ENCODE assay signal across 23 mouse cellular contexts in the genomic region with DNA sequence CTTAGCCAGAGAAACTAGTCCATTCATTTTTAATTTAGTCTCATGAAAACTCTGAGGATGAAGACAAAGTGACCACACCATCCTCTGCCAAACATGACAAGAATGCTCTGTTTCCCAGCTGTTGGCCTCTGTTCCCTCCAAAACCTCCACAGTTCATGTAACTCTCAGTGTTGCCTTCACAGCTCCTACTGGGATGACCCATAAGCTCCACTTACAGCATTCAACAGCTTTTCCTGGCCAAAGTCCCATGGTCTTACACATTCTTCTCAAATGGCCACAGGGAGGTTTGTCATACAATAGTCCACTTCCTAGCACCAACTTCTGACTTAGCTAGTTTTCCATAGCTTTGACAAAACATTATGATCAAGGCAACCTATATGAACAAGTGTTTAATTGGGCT.
DNase-seq lines count a peak whose midpoint lies in the region; ATAC-seq lines count a peak whose summit lies in the region.
"Had no signal": no experiment of that assay in that cellular context is flagged by ENCODE, and none has a peak within 500 bp of the region (broad histone marks: within the 10 kb centered on the region; RNA-seq: fewer than 3 reads in every experiment).

No protein-coding gene starts in this region.

- no peaks in the 10 kb centered on the region for H3K79me2 ChIP-seq in macrophage (ENCODE audit: inconsistent target)

- H3K4me3 ChIP-seq in macrophage (ENCODE audit: inconsistent target): no peak overlapping the region
- no peak overlapping the region for H3K4me3 ChIP-seq in hindbrain, embryonic 14.5 days (replicated peaks; ENCODE audit: low read length)
- H3K4me3 ChIP-seq: embryonic facial prominence, embryonic 13.5 days; embryonic facial prominence, embryonic 15.5 days; erythroblast, embryonic 14.5 days; forebrain, embryonic 10.5 days; forebrain, embryonic 12.5 days had no signal

- no peak for ATAC-seq in hindbrain, embryonic 14.5 days (ENCODE audit: low FRiP score)
- ATAC-seq: forebrain, embryonic 14.5 days; forebrain, embryonic 16.5 days had no signal

- H3K9me3 ChIP-seq in hindbrain, embryonic 14.5 days (ENCODE audit: control insufficient read depth, low read length): no peaks in the 10 kb centered on the region
- H3K9me3 ChIP-seq: embryonic facial prominence, embryonic 13.5 days; embryonic facial prominence, embryonic 15.5 days; forebrain, embryonic 10.5 days; forebrain, embryonic 12.5 days had no signal

- H3K4me2 ChIP-seq in hindbrain, embryonic 14.5 days (replicated peaks): no peak overlapping the region
- H3K4me2 ChIP-seq: embryonic facial prominence, embryonic 13.5 days; embryonic facial prominence, embryonic 15.5 days; forebrain, embryonic 12.5 days had no signal

- peak overlapping the region; percentile 58 for H3K27ac ChIP-seq in macrophage
- no peak overlapping the region for H3K27ac ChIP-seq in hindbrain, embryonic 14.5 days
- H3K27ac ChIP-seq: embryonic facial prominence, embryonic 13.5 days; embryonic facial prominence, embryonic 15.5 days; forebrain, embryonic 10.5 days; forebrain, embryonic 12.5 days had no signal

- peak; percentile 73 for DNase-seq in heart, adult 11 months
- no peak for DNase-seq in heart, adult 8-10 months (ENCODE audit: low spot score)
- peak; percentile 51 for DNase-seq in NIH3T3 (ENCODE audit: low read depth)
- DNase-seq in frontal cortex, postnatal 25 days (ENCODE audit: low spot score in 2 of 2): no peak
- no peak for DNase-seq in hindbrain, embryonic 14.5 days (ENCODE audit: low spot score)
- DNase-seq: adrenal gland, adult 8-10 months; adrenal gland, postnatal 14 days; adrenal gland, postnatal 36 days; cerebellum, adult 11 months; cerebellum, adult 18-20 months; cerebellum, adult 8-10 months; cerebellum, adult 9-11 months; cerebellum, postnatal 14 days; cerebellum, postnatal 36 days; embryo, embryonic 11 days had no signal

- H3K4me1 ChIP-seq in hindbrain, embryonic 14.5 days (replicated peaks; ENCODE audit: control insufficient read depth, insufficient read depth, low read length): peaks cover 12% of the 10 kb centered on the region; the same call in 1 of the 2 replicates
- H3K4me1 ChIP-seq: embryonic facial prominence, embryonic 13.5 days had no signal

- H3K36me3 ChIP-seq in macrophage (ENCODE audit: inconsistent target): no peaks in the 10 kb centered on the region
- H3K36me3 ChIP-seq in hindbrain, embryonic 14.5 days (replicated peaks; ENCODE audit: control insufficient read depth, insufficient read depth): no peaks in the 10 kb centered on the region
- H3K36me3 ChIP-seq: embryonic facial prominence, embryonic 13.5 days; embryonic facial prominence, embryonic 15.5 days; forebrain, embryonic 10.5 days; forebrain, embryonic 12.5 days had no signal

- no peaks in the 10 kb centered on the region for H3K27me3 ChIP-seq in hindbrain, embryonic 14.5 days (ENCODE audit: control insufficient read depth, insufficient read depth, low read length)
- H3K27me3 ChIP-seq: embryonic facial prominence, embryonic 15.5 days; forebrain, embryonic 12.5 days had no signal

- no peak overlapping the region for H3K9ac ChIP-seq in hindbrain, embryonic 14.5 days
- H3K9ac ChIP-seq: embryonic facial prominence, embryonic 13.5 days; embryonic facial prominence, embryonic 15.5 days; forebrain, embryonic 12.5 days had no signal

Comparison
In these comparisons a context has a peak if more than half of its experiments do, and no peak if none do; other contexts are left out.
1. DNase-seq: peak in heart, adult 11 months (single experiment) and NIH3T3 (single experiment); none in heart, adult 8-10 months (single experiment), frontal cortex, postnatal 25 days (0 of 2) and hindbrain, embryonic 14.5 days (single experiment).